Mouse (Mus musculus): Measurements from ENCODE around the gene Slc23a4. TPM values are rescaled to one million over a fixed set of nuclear protein-coding genes. Genes with fewer than 3 reads are reported as not detected.

Gene Slc23a4
- total and polyA plus RNA-seq, 3 experiments, result 6.2 to 10.2 TPM; not detected in 1

- H3K4me3 ChIP-seq (ENCODE audit: control insufficient read depth in 1 of 2, insufficient read depth in 1 of 2, low read depth in 2 of 2, low read length in 2 of 2), result no peak overlapping the region
- TF ChIP-seq MXI1 (IDR thresholded peaks at IDR 0.05; ENCODE audit: low read depth, low read length) (no peak), SIN3A (IDR thresholded peaks at IDR 0.05; ENCODE audit: low read length) (no peak), TBP (IDR thresholded peaks at IDR 0.05; ENCODE audit: low read depth, low read length) (no peak), MEF2A (IDR thresholded peaks at IDR 0.05; ENCODE audit: extremely low read depth, insufficient replicate concordance, low read depth, low read length, poor library complexity, severe bottlenecking) (no peak), ZNF384 (IDR thresholded peaks at IDR 0.05; ENCODE audit: low read depth, low read length) (no peak), POLR2AphosphoS2 (IDR thresholded peaks at IDR 0.05; ENCODE audit: low read length) (no peak)
- H3K4me1 ChIP-seq (ENCODE audit: control insufficient read depth in 1 of 2, insufficient read depth in 2 of 2, low read length in 2 of 2), result no peaks in the 10 kb centered on the region
- no peak for DNase-seq (ENCODE audit: low read depth, low spot score)
- no peaks in the 10 kb centered on the region; a peak in 1 of 4 replicates for H3K36me3 ChIP-seq (ENCODE audit: control insufficient read depth in 1 of 2, insufficient read depth in 2 of 2, low read length in 2 of 2)
- no peaks in the 10 kb centered on the region for H3K9me3 ChIP-seq (replicated peaks; ENCODE audit: insufficient read depth, low read length)
- H3K79me2 ChIP-seq (ENCODE audit: control insufficient read depth, insufficient read depth, low read length, poor library complexity), result no peaks in the 10 kb centered on the region
- H3K9ac ChIP-seq (ENCODE audit: control insufficient read depth, low read depth, low read length, poor library complexity, severe bottlenecking), result no peak overlapping the region
- no peaks in the 10 kb centered on the region; a peak in 2 of 4 replicates for H3K27me3 ChIP-seq (ENCODE audit: control insufficient read depth in 1 of 2, insufficient read depth in 2 of 2, low read length in 2 of 2)
- H3K27ac ChIP-seq (ENCODE audit: control insufficient read depth, low read depth, low read length), result no peak overlapping the region
Measured at GRCm38 (mm10) chr6:34919146-34919545, 69.1 kb downstream of the Slc23a4 start.

GRCm38 (mm10) chr6:34914462-34914861 lies 73.7 kb downstream of the Slc23a4 start:
- no peak overlapping the region for H3K27ac ChIP-seq (ENCODE audit: control insufficient read depth, low read depth, low read length)
- DNase-seq (ENCODE audit: low read depth, low spot score), result peak; percentile 38
- no peak overlapping the region for H3K4me3 ChIP-seq (ENCODE audit: control insufficient read depth in 1 of 2, insufficient read depth in 1 of 2, low read depth in 2 of 2, low read length in 2 of 2)
- H3K79me2 ChIP-seq (ENCODE audit: control insufficient read depth, insufficient read depth, low read length, poor library complexity), result 0 out of 2 replicates have a peak, but pooled peaks cover 2% of the 10 kb centered on the region
- H3K9me3 ChIP-seq (replicated peaks; ENCODE audit: insufficient read depth, low read length), result no peaks in the 10 kb centered on the region
- TF ChIP-seq MAFK (IDR thresholded peaks at IDR 0.05; ENCODE audit: borderline replicate concordance, low read depth, low read length) (peak; percentile 65; the same call in 1 of the 2 replicates), BHLHE40 (IDR thresholded peaks at IDR 0.05; ENCODE audit: borderline replicate concordance, low read depth, low read length) (no peak)
- H3K4me1 ChIP-seq (ENCODE audit: control insufficient read depth in 1 of 2, insufficient read depth in 2 of 2, low read length in 2 of 2), result peaks cover 3 to 6% of the 10 kb centered on the region in 2 experiments; a peak in 3 of 4 replicates
- peaks cover 0 to 9% of the 10 kb centered on the region in 2 experiments; a peak in 2 of 4 replicates for H3K36me3 ChIP-seq (ENCODE audit: control insufficient read depth in 1 of 2, insufficient read depth in 2 of 2, low read length in 2 of 2)
- H3K9ac ChIP-seq (ENCODE audit: control insufficient read depth, low read depth, low read length, poor library complexity, severe bottlenecking), result no peak overlapping the region
- no peaks in the 10 kb centered on the region for H3K27me3 ChIP-seq (ENCODE audit: control insufficient read depth in 1 of 2, insufficient read depth in 2 of 2, low read length in 2 of 2)

DNA sequence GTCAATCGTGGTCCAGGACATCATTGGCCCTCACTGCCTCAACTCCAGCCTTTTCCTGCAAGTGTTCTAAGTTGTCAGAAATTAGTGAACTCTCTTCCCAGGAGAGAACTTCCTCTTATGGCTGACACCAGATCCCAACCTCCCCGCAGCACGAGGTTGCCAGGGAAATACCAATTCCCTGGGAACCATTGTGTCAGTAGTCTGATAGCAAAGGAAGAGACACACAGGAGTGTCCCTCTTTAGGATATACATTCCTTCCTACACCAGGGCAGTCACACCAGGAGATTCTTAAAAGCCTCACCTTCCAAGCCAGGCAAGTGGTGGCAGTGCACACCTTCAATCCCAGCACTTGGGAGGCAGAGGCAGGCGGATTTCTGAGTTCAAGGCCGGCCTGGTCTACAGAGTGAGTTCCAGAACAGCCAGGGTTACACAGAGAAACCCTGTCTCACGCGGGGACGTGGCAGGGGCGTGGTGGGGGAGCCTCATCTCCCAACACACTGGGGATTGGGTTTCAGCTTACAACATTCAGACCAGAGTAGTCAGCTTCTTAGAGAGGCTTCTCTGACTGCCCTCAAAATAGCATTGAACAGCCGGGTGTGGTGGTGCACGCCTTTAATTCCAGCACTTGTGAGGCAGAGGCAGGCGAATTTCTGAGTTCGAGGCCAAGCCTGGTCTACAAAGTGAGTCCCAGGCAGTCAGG lies 74.7 kb downstream of the Slc23a4 start:
- Histone ChIP-seq H3K36me3 (ENCODE audit: control insufficient read depth in 1 of 2, insufficient read depth in 2 of 2, low read length in 2 of 2) (peaks cover 0 to 16% of the 10 kb centered on the region in 2 experiments; a peak in 2 of 4 replicates), H3K27me3 (ENCODE audit: control insufficient read depth in 1 of 2, insufficient read depth in 2 of 2, low read length in 2 of 2) (no peaks in the 10 kb centered on the region), H3K9me3 (replicated peaks; ENCODE audit: insufficient read depth, low read length) (no peaks in the 10 kb centered on the region), H3K9ac (ENCODE audit: control insufficient read depth, low read depth, low read length, poor library complexity, severe bottlenecking) (no peak overlapping the region), H3K79me2 (ENCODE audit: control insufficient read depth, insufficient read depth, low read length, poor library complexity) (peaks cover 2% of the 10 kb centered on the region; the same call in 1 of the 2 replicates), H3K4me3 (ENCODE audit: control insufficient read depth in 1 of 2, insufficient read depth in 1 of 2, low read depth in 2 of 2, low read length in 2 of 2) (no peak overlapping the region), H3K27ac (ENCODE audit: control insufficient read depth, low read depth, low read length) (no peak overlapping the region), H3K4me1 (ENCODE audit: control insufficient read depth in 1 of 2, insufficient read depth in 2 of 2, low read length in 2 of 2) (peaks cover 3 to 9% of the 10 kb centered on the region in 2 experiments; a peak in 3 of 4 replicates)
- no peak for TF ChIP-seq TAL1 (IDR thresholded peaks at IDR 0.05; ENCODE audit: low read length)
- no peak for TF ChIP-seq SMC3 (IDR thresholded peaks at IDR 0.05; ENCODE audit: low read depth, low read length)
- TF ChIP-seq NELFE (IDR thresholded peaks at IDR 0.05; ENCODE audit: low read depth, low read length), result no peak
- no peak for TF ChIP-seq MXI1 (IDR thresholded peaks at IDR 0.05; ENCODE audit: low read depth, low read length)
- TF ChIP-seq POLR2A (IDR thresholded peaks at IDR 0.05; ENCODE audit: control insufficient read depth in 1 of 2, insufficient read depth in 1 of 2, low read depth in 1 of 2, low read length in 2 of 2, poor library complexity in 1 of 2), result no peak
- no peak for TF ChIP-seq MYB (IDR thresholded peaks at IDR 0.05; ENCODE audit: low read depth, low read length)
- TF ChIP-seq RAD21 (IDR thresholded peaks at IDR 0.05; ENCODE audit: low read depth, low read length), result no peak
- TF ChIP-seq NRF1 (IDR thresholded peaks at IDR 0.05; ENCODE audit: insufficient read depth, low read depth, low read length, poor library complexity, severe bottlenecking), result no peak
- TF ChIP-seq CTCF (IDR thresholded peaks at IDR 0.05 in 2 of 3, conservative IDR thresholded peaks at IDR 0.05 in 1 of 3; ENCODE audit: control insufficient read depth in 1 of 3, insufficient read depth in 1 of 3, low read depth in 2 of 3, low read length in 3 of 3, poor library complexity in 1 of 3, severe bottlenecking in 1 of 3), result no peak
- no peak for TF ChIP-seq POLR2AphosphoS5 (IDR thresholded peaks at IDR 0.05; ENCODE audit: borderline replicate concordance, low read depth, low read length)
- TF ChIP-seq HCFC1 (IDR thresholded peaks at IDR 0.05; ENCODE audit: low read depth, low read length), result no peak
- no peak for TF ChIP-seq ETS1 (IDR thresholded peaks at IDR 0.05; ENCODE audit: low read depth, low read length)
- TF ChIP-seq RCOR1 (IDR thresholded peaks at IDR 0.05; ENCODE audit: low read depth, low read length), result no peak
- no peak for TF ChIP-seq KAT2A (conservative IDR thresholded peaks at IDR 0.05; ENCODE audit: low read depth, low read length)
- TF ChIP-seq ELF1 (IDR thresholded peaks at IDR 0.05; ENCODE audit: low read depth, low read length), result no peak
- DNase-seq (ENCODE audit: low read depth, low spot score), result no peak
